20 mouse cellular contexts compared by ENCODE assay signal in genomic region chr7:101851689-101852088, GRCm38 (mm10). TPM values are rescaled to one million over a fixed set of nuclear protein-coding genes. Genes with fewer than 3 reads are reported as not detected.
"Had no signal": no experiment of that assay in that cellular context is flagged by ENCODE, and none has a peak within 500 bp of the region (broad histone marks: within the 10 kb centered on the region; RNA-seq: fewer than 3 reads in every experiment).

No protein-coding gene starts in this region.

- H3K4me1 ChIP-seq: intestine, embryonic 15.5 days; limb, embryonic 15.5 days; liver, embryonic 12.5 days; midbrain, embryonic 12.5 days had no signal

- H3K36me3 ChIP-seq: intestine, embryonic 15.5 days; limb, embryonic 15.5 days; liver, embryonic 12.5 days; midbrain, embryonic 12.5 days; stomach, embryonic 15.5 days had no signal

- H3K9ac ChIP-seq: intestine, embryonic 15.5 days; limb, embryonic 15.5 days; liver, embryonic 12.5 days; lung, embryonic 14.5 days; midbrain, embryonic 12.5 days; stomach, embryonic 15.5 days had no signal

- DNase-seq: kidney, adult 18-20 months; kidney, postnatal 10 days; lung, embryonic 14.5 days; lung, postnatal 10 days; right cerebral cortex, adult 18-20 months; right cerebral cortex, postnatal 25 days; thymus, adult 2 months; thymus, postnatal 36 days had no signal

- ATAC-seq: intestine, embryonic 15.5 days; liver, embryonic 12.5 days; midbrain, embryonic 16.5 days had no signal

- H3K27me3 ChIP-seq: intestine, embryonic 15.5 days; limb, embryonic 15.5 days; midbrain, embryonic 12.5 days; stomach, embryonic 15.5 days had no signal

- H3K27ac ChIP-seq: intestine, embryonic 15.5 days; left cerebral cortex, adult 2 months; limb, embryonic 15.5 days; liver, embryonic 12.5 days; midbrain, embryonic 12.5 days; stomach, embryonic 15.5 days had no signal

- H3K4me2 ChIP-seq: intestine, embryonic 15.5 days; limb, embryonic 15.5 days; liver, embryonic 12.5 days; lung, embryonic 14.5 days; midbrain, embryonic 12.5 days; stomach, embryonic 15.5 days had no signal

- H3K9me3 ChIP-seq: intestine, embryonic 15.5 days; limb, embryonic 15.5 days; liver, embryonic 12.5 days; midbrain, embryonic 12.5 days; stomach, embryonic 15.5 days had no signal

- H3K4me3 ChIP-seq: intestine, embryonic 15.5 days; left cerebral cortex, adult 2 months; limb, embryonic 15.5 days; liver, embryonic 12.5 days; midbrain, embryonic 12.5 days; stomach, embryonic 15.5 days had no signal

RNA-seq across cellular contexts. Expression of gene Folr2, which starts 5.3 kb away (rescaled TPM):
- total RNA-seq: left cerebral cortex, adult 2 months had no signal
- polyA plus RNA-seq: neural tube, embryonic 14.5 days had no signal

RNA-seq across cellular contexts. Expression of gene Folr1, which starts 18.9 kb away (rescaled TPM):
- polyA plus RNA-seq: limb, embryonic 11.5 days had no signal

RNA-seq across cellular contexts. Expression of gene Phox2a, which starts 33.6 kb away (rescaled TPM):
- total RNA-seq: layer of hippocampus, postnatal 25 days; left cerebral cortex, adult 2 months; left cerebral cortex, postnatal 14 days had no signal
- polyA plus RNA-seq: kidney, embryonic 14.5 days; limb, embryonic 11.5 days; thymus, adult 2 months had no signal
